Mouse (Mus musculus): Measurements from ENCODE around the gene Gm14226. TPM values are rescaled to one million over a fixed set of nuclear protein-coding genes. Genes with fewer than 3 reads are reported as not detected.
A peak's percentile ranks its signal among the peaks of the same experiment; 100 is the strongest.
"Not testable (repeated sequence)": the region's sequence is repeated elsewhere in the genome, so short reads cannot be mapped to it uniquely, and the experiment has no call there.

The Gm14226 gene
- total RNA-seq (2014; rRNA removed) (not detected in 2 replicates), polyA plus RNA-seq (2015; fragmentation: Nextera tagmentation; extraction: Ambion mirVana) (0.06 and 0.07 TPM in 2 replicates)

DNA sequence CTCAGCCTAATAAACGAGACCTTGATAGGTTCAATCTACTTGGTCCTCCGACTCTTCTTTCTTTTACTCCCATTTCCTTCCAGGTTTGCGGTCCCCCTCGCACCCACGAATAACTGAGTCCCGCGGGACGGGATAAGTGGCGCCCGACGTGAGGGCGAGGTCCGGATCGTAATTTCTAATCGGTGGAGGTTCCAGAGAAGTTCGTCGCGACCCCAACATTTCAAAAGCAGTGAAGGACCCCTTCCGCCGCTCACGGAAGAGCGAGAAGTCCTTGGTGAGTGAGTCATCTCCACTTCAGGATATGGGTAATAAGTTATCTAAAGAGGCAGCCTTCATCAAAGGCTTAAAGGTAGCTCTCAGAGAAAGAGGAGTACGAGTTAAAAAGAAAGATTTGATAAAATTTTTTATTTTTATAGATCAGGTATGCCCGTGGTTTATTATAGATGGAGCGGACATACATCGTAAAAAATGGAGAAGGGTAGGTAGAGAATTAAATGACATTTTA lies at the start of gene Gm14226:
Gm14226 (plus strand) TSS at position 16 of the 505 bp plus-strand sequence.
- Histone ChIP-seq H3K27ac (ENCODE audit: low read depth, low read length) (peak within 1 kb of the TSS; percentile 75), H3K4me2 (ENCODE audit: low read depth, low read length, poor library complexity, severe bottlenecking) (peak within 1 kb of the TSS; percentile 94), H3K4me3 (ENCODE audit: low read depth, low read length) (peak within 1 kb of the TSS; percentile 48), H3K9ac (replicated peaks; ENCODE audit: low read length, poor library complexity, severe bottlenecking) (peak within 1 kb of the TSS; percentile 56; the same call in 1 of the 2 replicates)
- H3K4me1 ChIP-seq (ENCODE audit: insufficient read depth, low read length); DNase-seq (ENCODE audit: low spot score); H3K9me3 ChIP-seq (ENCODE audit: low read length); H3K27me3 ChIP-seq (ENCODE audit: insufficient read depth, low read length); ATAC-seq (ENCODE audit: low FRiP score); H3K36me3 ChIP-seq (ENCODE audit: insufficient read depth, low read length): not testable (repeated sequence)
- 1% methylated on average over 24 of the region's 26 CpGs for WGBS

DNA sequence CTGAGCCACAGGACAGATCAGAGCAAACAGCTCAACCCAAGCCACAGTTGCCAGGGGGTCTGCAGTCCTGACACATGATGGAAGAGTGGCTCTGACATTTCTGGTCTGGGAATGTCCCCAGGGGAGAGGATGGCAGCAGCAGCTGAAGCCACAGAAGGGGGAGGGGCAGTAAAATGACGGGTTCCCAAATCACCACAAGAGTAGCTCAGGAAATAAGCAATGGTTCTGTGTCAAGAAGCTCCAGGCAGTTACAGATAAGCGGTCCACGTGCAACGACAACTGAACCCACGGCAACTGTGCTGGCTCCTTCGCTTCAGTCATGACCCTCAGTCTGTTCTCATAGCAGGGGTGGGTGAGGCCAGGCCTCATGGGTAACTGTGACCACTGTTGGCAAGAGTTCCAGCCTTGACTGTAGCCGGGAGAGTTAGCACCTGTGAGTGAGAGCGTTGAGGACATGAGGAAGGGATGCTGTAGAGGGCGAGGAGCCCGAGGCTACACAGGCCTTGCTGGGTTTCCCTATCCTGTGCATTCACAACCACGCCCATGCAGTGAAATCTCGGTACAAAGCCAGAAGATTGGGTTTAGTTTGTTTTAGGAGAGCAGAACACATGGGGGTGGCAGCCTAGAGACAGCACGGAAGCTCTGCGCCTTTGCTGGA lies 48.2 kb upstream of the Gm14226 start:
- not testable (repeated sequence) for H3K27me3 ChIP-seq (ENCODE audit: insufficient read depth, low read length); H3K27ac ChIP-seq (ENCODE audit: low read depth, low read length); H3K9me3 ChIP-seq (ENCODE audit: low read length); H3K36me3 ChIP-seq (ENCODE audit: insufficient read depth, low read length); H3K9ac ChIP-seq (replicated peaks; ENCODE audit: low read length, poor library complexity, severe bottlenecking); ATAC-seq (ENCODE audit: low FRiP score); H3K4me2 ChIP-seq (ENCODE audit: low read depth, low read length, poor library complexity, severe bottlenecking); DNase-seq (ENCODE audit: low spot score); H3K4me3 ChIP-seq (ENCODE audit: low read depth, low read length); H3K4me1 ChIP-seq (ENCODE audit: insufficient read depth, low read length)
- 75% methylated on average over 14 of the region's 14 CpGs for WGBS

GRCm38 (mm10) chr2:154971919-154972692 lies 46.0 kb upstream of the Gm14226 start:
- no peak for TF ChIP-seq CTCF (IDR thresholded peaks at IDR 0.05)
- no peak for DNase-seq (ENCODE audit: low spot score)
- Histone ChIP-seq H3K4me1 (ENCODE audit: insufficient read depth, low read length) (no peaks in the 10 kb centered on the region), H3K4me3 (ENCODE audit: low read depth, low read length) (no peak overlapping the region), H3K27me3 (ENCODE audit: insufficient read depth, low read length) (no peaks in the 10 kb centered on the region), H3K4me2 (ENCODE audit: low read depth, low read length, poor library complexity, severe bottlenecking) (no peak overlapping the region), H3K9me3 (ENCODE audit: low read length) (no peaks in the 10 kb centered on the region), H3K9ac (replicated peaks; ENCODE audit: low read length, poor library complexity, severe bottlenecking) (no peak overlapping the region), H3K27ac (ENCODE audit: low read depth, low read length) (no peak overlapping the region), H3K36me3 (ENCODE audit: insufficient read depth, low read length) (no peaks in the 10 kb centered on the region)
- 66% methylated on average over 18 of the region's 18 CpGs for WGBS
- ATAC-seq (ENCODE audit: low FRiP score): no peak

DNA sequence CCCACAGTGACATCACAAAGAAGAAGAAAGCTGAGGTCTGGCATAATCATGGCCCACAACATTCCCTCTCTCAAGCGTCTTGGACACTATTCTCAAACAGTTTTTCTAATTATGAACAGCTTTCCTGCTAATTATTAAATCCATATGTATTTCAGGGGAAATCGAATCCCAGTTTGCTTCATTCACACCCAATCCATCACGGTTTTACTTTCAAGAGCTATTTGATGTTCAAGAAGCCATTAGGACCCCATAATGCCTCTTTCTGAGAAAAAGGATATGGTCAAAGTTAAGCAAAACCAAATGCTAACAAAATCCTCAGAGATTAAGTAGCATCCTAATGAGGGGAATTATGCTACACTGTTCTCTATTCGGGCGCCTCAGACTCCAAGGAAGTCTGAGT lies 45.1 kb upstream of the Gm14226 start:
- no peak for TF ChIP-seq CTCF (IDR thresholded peaks at IDR 0.05)

DNA sequence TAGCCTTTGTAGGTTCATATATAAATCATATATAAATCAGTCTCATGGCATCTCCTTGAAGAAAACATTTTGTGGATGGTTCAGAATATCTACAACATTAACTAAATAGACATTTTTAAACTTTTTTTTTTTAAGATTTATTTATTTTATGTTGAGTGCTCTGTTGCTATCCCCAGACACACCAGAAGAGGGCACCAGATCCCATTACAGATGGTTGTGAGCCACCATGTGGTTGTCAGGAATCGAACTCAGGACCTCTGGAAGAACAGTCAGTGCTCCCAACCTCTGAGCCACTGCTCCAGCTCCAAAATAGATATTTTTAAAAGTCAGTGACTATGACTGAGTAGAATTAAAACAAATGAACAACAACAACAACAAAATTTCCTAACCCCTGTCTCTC lies 31.5 kb upstream of the Gm14226 start:
- Histone ChIP-seq H3K36me3 (ENCODE audit: insufficient read depth, low read length) (no peaks in the 10 kb centered on the region), H3K9me3 (ENCODE audit: low read length) (no peaks in the 10 kb centered on the region), H3K4me3 (ENCODE audit: low read depth, low read length) (no peak overlapping the region), H3K9ac (replicated peaks; ENCODE audit: low read length, poor library complexity, severe bottlenecking) (no peak overlapping the region), H3K27ac (ENCODE audit: low read depth, low read length) (no peak overlapping the region), H3K27me3 (ENCODE audit: insufficient read depth, low read length) (no peaks in the 10 kb centered on the region), H3K4me2 (ENCODE audit: low read depth, low read length, poor library complexity, severe bottlenecking) (no peak overlapping the region), H3K4me1 (ENCODE audit: insufficient read depth, low read length) (no peaks in the 10 kb centered on the region)
- 71% methylated on average over 1 of the region's 1 CpGs for WGBS
- ATAC-seq (ENCODE audit: low FRiP score): no peak
- 0 out of 2 replicates have a peak, but pooled peaks have one; percentile 12 for TF ChIP-seq CTCF (IDR thresholded peaks at IDR 0.05)
- no peak for DNase-seq (ENCODE audit: low spot score)

More for the DNA sequence above, 45.1 kb upstream of the Gm14226 start:
- H3K36me3 ChIP-seq (ENCODE audit: insufficient read depth, low read length): no peaks in the 10 kb centered on the region
- H3K4me3 ChIP-seq (ENCODE audit: low read depth, low read length): no peak overlapping the region
- no peaks in the 10 kb centered on the region for H3K4me1 ChIP-seq (ENCODE audit: insufficient read depth, low read length)
- DNase-seq (ENCODE audit: low spot score) (no peak), ATAC-seq (ENCODE audit: low FRiP score) (no peak)
- 78% methylated on average over 5 of the region's 5 CpGs for WGBS
- H3K9ac ChIP-seq (replicated peaks; ENCODE audit: low read length, poor library complexity, severe bottlenecking): no peak overlapping the region
- no peak overlapping the region for H3K4me2 ChIP-seq (ENCODE audit: low read depth, low read length, poor library complexity, severe bottlenecking)
- no peaks in the 10 kb centered on the region for H3K27me3 ChIP-seq (ENCODE audit: insufficient read depth, low read length)
- H3K9me3 ChIP-seq (ENCODE audit: low read length): no peaks in the 10 kb centered on the region
- H3K27ac ChIP-seq (ENCODE audit: low read depth, low read length): no peak overlapping the region

GRCm38 (mm10) chr2:154991411-154991810 lies 26.7 kb upstream of the Gm14226 start:
- H3K4me3 ChIP-seq (ENCODE audit: low read depth, low read length): no peak overlapping the region

More at GRCm38 (mm10) chr2:154991411-154991810, 26.7 kb upstream of the Gm14226 start:
- Histone ChIP-seq H3K4me2 (ENCODE audit: low read depth, low read length, poor library complexity, severe bottlenecking) (no peak overlapping the region), H3K9ac (replicated peaks; ENCODE audit: low read length, poor library complexity, severe bottlenecking) (no peak overlapping the region), H3K27ac (ENCODE audit: low read depth, low read length) (no peak overlapping the region), H3K9me3 (ENCODE audit: low read length) (no peaks in the 10 kb centered on the region), H3K27me3 (ENCODE audit: insufficient read depth, low read length) (no peaks in the 10 kb centered on the region), H3K36me3 (ENCODE audit: insufficient read depth, low read length) (no peaks in the 10 kb centered on the region), H3K4me1 (ENCODE audit: insufficient read depth, low read length) (no peaks in the 10 kb centered on the region)
- DNase-seq (ENCODE audit: low spot score): no peak
- no peak for ATAC-seq (ENCODE audit: low FRiP score)
- TF ChIP-seq CTCF (IDR thresholded peaks at IDR 0.05): no peak
- 88% methylated on average over 8 of the region's 8 CpGs for WGBS
